Mouse (Mus musculus): ENCODE measurements at regions not wholly inside any gene's neighbourhood (a gene's known extent, or its start where the extent isn't known, plus 50 kb on each side); places are given as distances from the start of the nearest gene placed in this dataset.

DNA sequence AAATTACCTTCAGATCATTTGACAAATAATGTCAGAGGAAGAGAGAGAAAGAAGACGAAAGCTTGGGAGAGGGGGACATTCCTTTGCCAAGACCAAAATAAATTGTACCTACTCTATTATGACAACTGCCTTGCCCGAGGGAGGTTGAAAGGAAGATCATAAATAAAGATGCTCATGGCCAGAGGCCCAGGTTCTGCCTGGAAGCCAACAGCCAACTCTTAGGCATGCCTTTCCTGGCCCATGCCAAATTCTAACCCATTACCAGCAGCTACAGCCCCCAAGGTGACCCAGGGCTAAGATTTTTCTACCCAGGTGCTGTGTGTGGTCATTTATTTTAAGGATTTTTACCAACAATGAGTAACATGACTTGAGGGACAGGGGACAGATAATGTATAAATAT is 54.9 kb downstream of the Cbln1 start:
- DNase-seq (ENCODE audit: low read depth): no peak

DNA sequence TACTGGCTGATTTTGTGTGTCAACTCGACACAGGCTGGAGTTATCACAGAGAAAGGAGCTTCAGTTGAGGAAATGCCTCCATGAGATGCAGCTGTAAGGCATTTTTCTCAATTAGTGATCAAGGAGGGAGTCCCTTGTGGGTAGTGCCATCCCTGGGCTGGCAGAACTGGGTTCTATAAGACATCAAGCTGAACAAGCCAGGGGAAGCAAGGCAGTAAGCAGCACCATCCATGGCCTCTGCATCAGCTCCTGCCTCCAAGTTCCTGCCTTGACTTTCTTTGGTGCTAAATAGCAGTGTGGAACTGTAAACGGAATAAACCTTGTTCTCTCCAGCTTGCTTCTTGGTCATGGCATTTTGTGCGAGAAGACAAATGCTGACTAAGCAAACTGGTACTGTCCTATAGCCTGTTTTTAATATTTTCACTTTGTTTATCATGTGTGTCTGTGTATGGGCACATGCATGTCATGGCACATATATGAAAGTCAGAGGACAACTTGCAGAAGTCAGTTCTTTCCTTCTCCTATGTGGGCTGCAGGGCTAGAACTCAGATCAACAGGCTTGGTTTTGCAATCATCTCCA is 57.3 kb downstream of the Cbln1 start:
- no peak for DNase-seq (ENCODE audit: low read depth)

DNA sequence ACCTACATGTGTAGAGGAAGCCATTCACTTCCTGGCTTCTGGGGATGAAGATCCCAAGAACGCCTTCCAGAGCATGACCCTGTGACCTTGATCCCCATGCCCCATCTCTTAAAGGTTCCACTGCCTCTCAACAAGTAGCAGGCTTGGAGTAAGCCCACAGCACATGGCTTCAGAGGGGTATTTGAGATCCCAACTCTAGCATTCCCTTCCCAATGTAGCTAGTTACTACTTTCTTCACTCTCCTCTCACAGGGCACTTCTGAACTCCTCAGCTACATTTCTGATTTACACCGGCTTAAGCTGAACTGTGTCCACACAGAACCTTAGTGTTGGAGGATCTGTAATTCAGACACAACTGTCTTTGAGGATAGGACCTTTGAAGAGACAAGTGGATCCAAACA is 83.4 kb downstream of the Cbln1 start:
- DNase-seq (ENCODE audit: low read depth): no peak

DNA sequence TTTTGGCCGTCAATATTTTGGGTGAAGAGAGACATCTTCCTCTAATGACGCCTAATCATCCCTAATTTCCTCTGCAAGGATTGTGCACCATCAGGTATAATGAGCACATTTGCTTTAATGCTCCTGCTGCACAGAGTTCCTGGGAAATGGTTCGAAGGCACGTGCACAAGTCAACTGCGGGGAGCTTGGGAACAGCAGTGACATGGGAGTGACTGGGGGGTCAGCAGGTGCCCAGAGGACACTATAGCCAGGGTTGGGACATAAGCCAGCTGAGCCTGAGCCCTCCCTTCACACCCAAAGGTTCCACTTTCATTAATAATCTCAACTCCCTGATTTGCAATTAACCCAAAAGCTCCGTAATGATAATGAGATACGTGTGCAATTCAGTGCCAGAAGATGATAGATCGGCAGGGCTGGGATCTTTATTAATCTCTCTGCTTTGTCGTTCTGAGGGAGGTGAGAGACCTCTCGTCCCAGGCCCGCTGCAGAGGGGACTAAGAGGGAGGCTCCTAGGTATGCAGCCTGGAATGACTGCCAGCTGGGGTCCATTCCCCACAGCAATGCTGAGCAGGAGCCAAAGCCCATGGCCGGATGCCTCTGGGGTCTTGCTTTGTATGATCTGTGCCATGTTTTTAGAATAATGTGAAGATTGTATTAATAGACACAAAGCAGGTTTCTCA is 88.7 kb downstream of the Cbln1 start:
- no peak for DNase-seq (ENCODE audit: low read depth)

DNA sequence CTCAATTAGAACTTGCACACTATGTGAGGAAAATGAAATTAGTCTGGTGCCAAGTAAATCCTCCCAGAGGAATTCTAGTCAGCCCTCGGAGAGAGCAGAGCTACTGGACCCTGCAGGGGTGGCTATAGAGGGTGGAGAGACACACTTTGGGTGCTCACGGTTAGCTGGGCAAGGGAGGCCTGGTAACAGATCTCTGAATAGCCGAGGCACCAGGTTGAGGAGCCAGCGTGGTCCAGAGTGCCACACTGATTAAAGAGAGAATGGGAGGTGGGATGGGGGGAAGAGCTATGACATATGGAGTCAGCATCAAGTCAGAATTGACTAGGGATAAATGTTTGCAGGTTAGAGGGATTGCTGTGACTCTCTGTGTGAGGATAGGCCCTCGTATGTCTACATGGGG is 90.1 kb downstream of the Cbln1 start:
- no peak for DNase-seq (ENCODE audit: low read depth)

DNA sequence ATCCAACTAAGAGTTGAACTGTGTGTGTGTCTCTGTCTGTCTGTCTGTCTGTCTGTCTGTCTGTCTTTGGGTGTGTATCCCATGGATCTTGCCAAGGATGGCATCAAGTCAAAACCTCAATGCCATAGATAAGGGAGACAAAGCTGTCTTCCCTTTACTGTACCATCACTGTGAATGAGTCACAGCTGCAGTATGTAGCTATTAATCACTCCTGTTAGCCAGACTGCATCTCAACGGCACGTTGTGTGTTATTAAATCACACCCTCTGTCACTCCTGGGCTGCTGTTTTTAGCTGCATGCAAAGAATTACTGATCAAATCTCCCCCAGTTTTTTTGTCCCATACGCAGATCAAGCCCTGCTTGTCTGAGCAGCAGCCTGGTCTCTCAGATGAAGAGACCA is 91.6 kb downstream of the Cbln1 start:
- DNase-seq (ENCODE audit: low read depth): no peak

DNA sequence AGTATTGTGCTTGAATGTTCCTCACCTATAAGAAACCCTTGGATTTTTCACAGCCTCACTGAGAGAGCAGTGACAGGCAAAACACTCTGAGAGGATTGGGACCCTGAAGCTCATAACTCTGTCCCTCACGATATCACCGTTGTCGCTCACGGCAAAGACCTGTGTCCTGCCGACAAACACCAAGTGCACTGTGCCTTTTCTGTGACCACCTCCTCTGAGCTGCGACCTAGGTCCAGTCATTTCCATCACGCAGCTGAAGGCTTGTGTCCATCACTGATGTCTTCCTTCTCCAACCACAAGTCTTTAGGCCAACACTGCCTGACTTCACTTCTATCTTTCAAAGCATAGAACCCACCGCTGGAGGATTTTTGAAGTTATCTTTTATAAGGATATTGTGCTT is 93.1 kb downstream of the Cbln1 start:
- no peak for DNase-seq (ENCODE audit: low read depth)

DNA sequence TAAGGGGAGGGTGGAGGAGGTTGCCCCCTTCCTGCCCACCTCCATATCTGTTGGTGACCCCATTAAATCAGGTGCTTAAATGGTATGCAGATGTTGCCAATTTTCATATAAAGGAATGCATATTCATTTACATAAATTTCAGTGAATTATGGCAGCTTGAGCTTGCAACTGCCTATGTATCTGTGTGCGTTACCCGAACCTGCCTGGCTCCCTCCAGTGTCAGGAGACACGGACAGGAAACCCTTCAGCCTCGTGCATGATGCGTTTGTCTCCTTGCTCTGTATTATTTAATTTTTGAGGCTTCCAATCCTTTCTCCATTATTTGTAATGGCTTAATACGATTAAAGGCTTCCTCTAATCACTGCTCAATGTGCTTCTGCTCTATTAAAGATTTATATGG is 98.4 kb downstream of the Cbln1 start:
- DNase-seq (ENCODE audit: low read depth): no peak

DNA sequence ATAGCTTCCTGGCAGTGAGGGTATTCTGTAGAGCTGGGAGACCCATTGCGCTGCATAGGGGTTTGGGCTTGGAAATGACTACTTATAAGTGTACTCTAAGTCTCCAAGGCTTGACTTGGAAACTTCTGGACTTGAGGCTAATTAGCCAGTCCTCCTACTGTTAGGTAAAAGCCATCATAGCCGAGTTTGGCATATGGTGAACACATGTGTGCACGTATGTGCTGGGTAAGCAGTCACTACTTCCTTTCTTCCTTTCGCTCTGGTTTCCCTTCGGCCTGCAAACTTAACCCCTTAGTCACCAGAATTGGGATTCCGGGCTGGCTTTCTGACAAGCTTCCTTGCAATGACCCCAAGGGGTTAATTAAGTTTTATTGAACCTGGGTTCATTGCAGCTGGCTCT is 98.9 kb downstream of the Cbln1 start:
- no peak for DNase-seq (ENCODE audit: low read depth)

DNA sequence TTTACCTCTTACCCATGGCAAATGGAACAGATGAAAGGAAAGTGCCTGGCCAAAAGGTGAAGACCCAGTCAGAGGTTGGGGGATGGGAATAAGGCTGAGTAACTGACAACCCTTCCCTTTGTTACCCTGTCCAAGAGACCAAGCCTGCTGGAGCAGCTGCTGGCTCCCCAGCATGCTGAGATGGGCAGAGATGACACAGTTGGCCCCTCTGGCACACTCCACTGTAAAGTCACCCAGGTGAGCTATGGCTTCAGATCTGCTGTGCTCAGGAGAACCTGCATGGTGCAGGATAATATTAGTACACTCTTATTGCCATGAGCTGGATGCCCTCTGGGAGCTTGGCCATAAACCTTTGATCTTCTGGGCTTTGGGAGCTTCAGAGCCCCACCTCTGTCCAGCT is 100.3 kb downstream of the Cbln1 start:
- DNase-seq (ENCODE audit: low read depth): no peak

DNA sequence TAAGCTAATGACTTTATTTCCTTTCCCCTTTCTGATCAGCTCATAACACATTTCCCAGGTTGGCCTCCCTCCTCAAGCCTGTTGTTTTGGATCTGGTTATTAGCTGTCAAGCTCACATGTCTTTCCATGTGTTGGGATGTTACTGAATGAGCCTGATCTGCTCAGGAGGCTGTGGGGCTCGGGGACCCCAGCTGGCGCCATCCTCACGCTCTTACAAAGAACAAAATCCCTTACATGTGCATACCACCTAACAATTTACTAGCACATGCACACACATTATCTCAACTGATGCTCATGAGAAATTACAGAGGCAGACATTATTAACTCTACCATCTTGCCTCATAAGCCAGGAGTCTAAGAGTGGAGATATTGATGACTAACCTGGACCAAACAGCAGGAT is 102.2 kb downstream of the Cbln1 start:
- no peak for DNase-seq (ENCODE audit: low read depth)

DNA sequence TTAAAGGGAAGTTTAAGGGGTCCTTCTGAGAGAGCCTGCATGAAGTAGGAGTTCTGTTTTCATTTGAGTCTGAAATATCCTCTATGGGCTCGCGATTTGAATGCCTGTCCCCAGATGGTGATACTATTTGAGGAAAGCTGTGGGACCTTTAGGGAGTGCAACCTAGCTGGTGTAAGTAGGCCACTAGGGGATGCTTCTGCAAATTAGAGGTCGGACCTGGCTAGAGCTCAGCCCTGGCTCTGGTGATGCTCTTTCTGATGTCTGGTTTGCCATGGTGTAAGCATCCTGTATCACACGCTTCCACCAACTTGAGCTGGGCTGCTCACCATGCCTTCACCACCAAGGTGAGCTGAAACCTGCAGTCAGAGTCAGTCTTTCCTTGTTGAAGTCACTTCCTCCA is 121.9 kb downstream of the Cbln1 start:
- DNase-seq (ENCODE audit: low read depth): no peak

DNA sequence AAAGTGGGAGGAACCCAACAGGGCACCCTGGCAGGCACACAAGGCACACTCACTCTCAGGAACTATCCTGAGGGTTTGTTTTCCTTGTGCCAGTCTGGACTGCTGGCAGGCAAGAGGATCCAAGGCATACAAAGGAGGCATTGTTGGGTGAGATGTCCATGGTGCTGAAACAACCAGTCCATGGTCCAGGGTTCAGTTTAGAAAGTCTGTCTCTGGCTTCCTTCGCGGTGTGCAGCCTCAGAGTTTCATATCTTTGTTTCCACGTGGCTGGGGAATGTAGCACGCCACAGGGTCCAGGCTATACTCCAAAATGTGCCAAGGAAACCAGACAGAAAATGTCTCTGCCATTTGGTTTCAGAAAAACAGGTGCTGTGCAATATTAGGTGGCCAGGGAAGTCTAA is 122.6 kb downstream of the Cbln1 start:
- no peak for DNase-seq (ENCODE audit: low read depth)

DNA sequence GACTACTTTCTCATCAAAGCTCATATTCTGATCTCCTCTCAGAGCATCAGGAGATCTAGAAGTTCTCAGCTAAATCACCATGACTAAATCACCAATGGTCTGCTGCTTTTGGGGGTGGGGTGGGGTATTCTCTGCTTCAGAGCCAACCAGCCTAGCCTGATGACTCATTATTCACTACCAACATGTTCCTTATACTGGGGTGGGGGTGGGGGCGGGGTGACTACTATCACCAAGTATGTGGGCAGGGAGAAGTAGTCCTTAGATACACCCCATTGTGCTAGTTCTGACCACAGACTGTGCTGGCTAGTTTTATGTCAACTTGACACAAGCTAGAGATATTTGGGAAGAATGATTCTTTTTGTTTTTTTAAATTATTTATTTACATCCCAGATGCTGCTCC is 143.0 kb downstream of the Cbln1 start:
- DNase-seq (ENCODE audit: low read depth): no peak

DNA sequence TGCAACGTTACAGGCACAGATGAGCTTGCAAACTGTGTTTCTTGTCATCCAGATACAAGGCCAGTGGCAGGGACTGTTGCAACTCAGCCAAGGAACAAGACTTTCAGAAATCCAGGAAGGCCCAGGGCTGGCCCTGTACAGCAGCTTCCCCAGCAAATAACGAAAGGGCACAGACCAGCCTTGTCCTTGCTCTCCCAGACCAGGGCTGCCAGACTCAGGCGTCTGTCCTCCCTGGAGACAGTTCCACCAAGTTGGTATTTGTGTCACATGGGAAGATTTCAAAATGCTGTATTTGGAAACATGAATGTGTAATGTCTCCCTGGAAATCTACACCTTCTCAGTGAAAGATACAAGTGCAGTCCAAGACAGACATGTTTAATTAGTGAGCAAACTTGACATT is 157.8 kb downstream of the Cbln1 start:
- peak; percentile 36 for DNase-seq (ENCODE audit: low read depth)

DNA sequence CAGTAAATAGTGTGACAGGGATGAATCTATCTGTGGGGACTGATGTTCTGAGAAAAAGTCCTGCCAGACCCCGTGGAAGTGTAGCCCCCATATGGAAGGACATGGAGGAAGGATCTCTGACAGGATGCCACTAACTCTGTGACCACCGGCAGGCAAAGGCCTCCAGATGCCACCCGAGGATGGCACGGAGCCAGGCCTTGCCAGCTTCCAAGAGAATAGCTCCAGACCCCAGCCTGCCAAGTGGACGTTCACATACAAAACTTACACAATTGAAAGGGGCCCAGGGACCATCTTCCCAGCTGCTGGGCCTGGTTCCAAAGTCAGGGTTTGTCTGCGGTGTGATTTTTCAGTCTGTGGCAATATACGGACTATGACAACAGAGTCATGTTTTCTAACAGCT is 161.1 kb downstream of the Cbln1 start:
- DNase-seq (ENCODE audit: low read depth): no peak

DNA sequence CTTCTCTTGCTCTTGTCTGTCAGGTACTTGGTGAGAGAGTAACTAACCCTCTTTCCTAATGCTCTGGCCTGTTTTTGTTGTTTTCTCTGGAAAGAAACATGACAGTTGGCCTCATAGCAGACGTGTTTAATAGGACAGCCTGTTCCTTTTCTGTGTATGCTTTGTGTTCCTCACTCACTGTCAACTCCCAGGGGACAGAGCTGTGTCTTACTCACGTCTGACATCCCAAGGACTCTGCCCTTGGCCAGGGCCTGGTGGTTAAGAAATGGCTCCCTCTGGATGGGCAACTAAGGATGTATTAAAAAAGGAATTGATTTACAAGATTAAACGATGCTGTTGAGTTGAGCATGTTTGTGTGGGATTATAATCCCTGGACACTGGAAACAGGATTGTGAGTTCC is 164.1 kb downstream of the Cbln1 start:
- DNase-seq (ENCODE audit: low read depth): no peak

DNA sequence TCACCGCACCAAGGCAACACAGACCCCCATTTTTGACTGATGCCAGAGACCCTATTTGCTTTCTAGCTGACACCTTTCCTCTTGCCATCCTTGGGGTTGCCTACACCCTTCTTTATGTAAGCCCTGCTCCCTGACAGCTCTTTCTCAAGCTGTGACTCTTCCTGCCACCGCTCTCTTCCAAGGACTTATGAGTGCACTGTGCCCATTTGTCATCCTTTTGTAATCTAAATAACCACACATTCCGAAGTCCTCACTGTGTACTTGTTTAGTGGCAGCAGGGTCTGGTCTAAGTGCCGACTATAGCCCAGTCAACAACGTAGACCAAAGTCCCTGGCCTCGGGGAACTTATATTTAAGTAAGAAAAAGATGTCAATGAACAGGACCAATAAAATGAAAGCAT is 167.4 kb downstream of the Cbln1 start:
- no peak for DNase-seq (ENCODE audit: low read depth)

DNA sequence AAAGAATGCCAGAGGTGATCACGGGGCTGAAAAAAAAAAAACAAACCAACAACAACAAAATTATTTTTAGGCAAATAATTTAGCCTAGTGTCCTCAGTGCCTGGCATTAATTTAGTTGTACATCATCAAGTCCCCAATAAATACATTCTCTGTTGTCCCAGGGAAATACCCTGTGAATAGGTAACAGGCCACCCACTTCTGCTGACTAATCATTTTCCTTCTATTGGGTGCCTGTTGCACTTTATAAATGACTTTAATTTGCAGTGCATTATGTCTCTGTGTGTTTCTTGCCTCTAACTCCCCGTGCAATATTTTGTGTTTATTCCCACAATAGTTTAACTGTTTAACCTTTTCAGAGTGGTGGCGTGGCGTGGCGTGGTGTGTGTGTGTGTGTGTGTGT is 168.9 kb downstream of the Cbln1 start:
- no peak for DNase-seq (ENCODE audit: low read depth)

DNA sequence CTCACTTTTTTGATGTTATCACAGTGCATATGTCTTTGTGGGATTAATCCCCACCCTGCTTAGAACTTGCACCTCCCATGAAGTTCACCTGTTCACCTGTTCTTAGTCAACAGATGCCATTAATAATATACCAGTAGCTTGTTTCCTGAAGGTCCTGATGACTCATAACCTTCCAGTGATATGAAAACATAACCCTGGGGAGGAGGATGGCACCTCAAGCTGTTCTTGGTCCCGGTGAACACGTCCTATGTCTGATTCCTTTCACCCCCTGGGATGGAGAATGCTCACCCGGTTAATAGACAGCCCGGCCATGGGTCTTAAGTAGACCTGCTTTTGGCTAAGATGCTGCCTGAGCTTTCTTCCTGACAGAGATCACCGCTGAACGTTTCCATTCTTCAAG is 174.6 kb downstream of the Cbln1 start:
- DNase-seq (ENCODE audit: low read depth): no peak

DNA sequence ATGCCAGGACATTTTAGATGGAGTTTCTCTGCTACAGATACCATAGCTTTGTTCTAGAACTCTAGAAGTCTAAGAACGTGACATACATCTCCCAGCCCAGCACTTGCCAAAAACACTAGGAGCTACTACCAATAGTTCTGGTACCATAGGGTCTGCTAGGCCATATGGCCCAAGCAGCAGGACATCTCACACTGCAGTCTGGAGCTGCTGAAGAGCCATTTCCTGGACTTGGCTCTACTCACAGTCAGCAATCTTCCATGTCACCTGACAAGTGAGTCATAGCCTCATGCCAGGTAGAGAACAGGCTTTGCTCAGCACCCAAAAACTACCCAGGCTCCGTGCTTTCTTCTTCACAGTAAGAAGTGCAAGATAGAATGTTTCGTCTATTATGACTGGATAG is 175.1 kb downstream of the Cbln1 start:
- DNase-seq (ENCODE audit: low read depth): no peak

DNA sequence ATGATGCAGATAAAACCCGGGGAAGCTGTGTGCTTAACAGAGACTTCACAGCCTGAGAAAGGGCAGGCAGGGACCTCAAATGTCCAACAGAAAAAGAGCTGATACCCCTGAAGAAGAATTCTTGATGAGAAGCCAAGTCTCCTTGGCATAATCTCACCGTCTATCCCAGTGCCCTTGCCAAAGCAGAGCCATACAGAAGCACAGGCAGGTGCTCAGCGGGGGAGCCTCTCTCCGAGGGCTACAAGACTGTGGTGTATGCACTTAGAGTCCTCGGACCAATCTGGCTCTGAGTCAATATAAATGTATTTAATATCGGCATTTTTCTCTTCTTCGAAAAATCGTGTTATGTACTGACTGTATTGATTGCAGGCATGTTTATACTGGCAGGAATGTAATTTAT is 186.3 kb downstream of the Cbln1 start:
- DNase-seq (ENCODE audit: low read depth): no peak

DNA sequence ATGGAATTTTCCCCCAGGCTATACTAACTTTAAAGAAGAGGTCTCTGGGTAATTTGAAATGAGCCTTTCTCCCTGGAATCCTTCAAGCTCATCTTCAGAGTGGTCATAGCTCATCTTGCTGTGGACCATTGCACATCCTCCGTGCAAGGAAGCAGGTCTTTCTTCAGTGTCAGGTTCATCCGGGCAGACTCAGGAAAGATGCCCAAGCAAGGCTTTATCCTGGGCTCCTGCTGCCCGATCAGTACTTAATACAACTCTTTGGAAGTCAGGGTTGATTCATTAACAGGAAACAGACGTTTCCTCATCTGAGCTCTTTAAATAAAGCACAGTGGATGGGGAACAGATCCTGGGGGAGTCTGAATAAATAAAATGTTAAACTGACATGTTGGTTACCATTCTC is 188.1 kb downstream of the Cbln1 start:
- no peak for DNase-seq (ENCODE audit: low read depth)

DNA sequence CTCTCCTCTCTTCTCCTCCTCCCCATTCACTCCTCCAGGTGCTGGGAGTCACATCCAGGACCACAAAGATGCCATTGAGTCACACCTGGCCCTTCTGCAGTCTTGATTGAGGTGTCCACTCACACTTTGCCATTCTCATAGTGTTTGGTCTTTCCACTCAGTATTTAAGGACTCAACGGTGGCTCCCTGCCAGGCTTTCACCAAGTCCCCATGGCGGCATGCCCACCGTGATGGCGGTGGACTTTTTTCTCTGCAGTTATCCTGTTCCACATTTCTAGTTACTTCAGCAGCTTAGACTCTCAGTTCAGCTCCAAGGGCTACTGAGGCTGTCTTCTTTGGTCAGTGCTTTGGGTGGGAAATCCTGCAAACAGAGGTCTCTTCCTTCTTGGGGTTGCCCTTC is 189.9 kb downstream of the Cbln1 start:
- no peak for DNase-seq (ENCODE audit: low read depth)

Data from gonadal fat pad, adult 2 months (tissue).